Mouse (Mus musculus): ENCODE measurements around the gene Wbp2. TPM values are rescaled to one million over a fixed set of nuclear protein-coding genes. Genes with fewer than 3 reads are reported as not detected.
A peak's percentile ranks its signal among the peaks of the same experiment; 100 is the strongest.

The Wbp2 gene
- polyA plus RNA-seq, 1 experiment from 2014 or later = 90.7 TPM

DNA sequence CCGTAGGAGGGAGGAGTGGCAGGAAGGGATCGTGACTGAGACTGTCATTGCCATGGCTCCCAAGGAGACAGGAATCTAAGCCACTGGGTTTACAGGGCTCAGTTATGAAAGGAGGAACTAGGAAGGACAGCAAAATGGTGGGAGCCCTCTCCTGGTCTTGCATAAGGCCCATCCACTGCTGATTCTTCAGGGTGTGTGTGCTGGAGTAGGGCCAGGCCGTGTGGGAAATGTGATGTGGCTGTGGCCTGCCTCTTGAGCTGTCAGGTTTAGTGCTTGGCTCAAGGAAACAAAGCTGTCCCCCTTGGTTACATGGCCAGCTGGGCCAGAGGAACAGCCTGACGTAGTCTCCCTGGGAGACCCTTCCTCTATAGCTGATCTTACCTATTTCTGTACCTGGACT, 36.6 kb downstream of the Wbp2 start:
- H3K9ac ChIP-seq = no peak overlapping the region
- ATAC-seq (ENCODE audit: low FRiP score) = no peak
- H3K4me1 ChIP-seq = no peaks in the 10 kb centered on the region
- H3K27me3 ChIP-seq = no peaks in the 10 kb centered on the region
- H3K9me3 ChIP-seq (replicated peaks) = no peaks in the 10 kb centered on the region
- H3K4me2 ChIP-seq (replicated peaks) = no peak overlapping the region
- H3K36me3 ChIP-seq = peaks cover 93% of the 10 kb centered on the region
- H3K4me3 ChIP-seq = no peak overlapping the region
- H3K27ac ChIP-seq = no peak overlapping the region
- 90% methylated on average over 4 of the region's 4 CpGs for WGBS

GRCm38 (mm10) chr11:116049610-116050009, 37.2 kb downstream of the Wbp2 start:
- Histone ChIP-seq H3K4me3 (no peak overlapping the region), H3K9me3 (replicated peaks) (no peaks in the 10 kb centered on the region), H3K27me3 (no peaks in the 10 kb centered on the region), H3K4me2 (replicated peaks) (no peak overlapping the region), H3K4me1 (no peaks in the 10 kb centered on the region), H3K36me3 (peaks cover 92% of the 10 kb centered on the region), H3K27ac (no peak overlapping the region), H3K9ac (no peak overlapping the region)
- no peak for ATAC-seq (ENCODE audit: low FRiP score)
- WGBS = 87% methylated on average over 2 of the region's 2 CpGs

- no peak overlapping the region for H3K9ac ChIP-seq
- no peaks in the 10 kb centered on the region for H3K9me3 ChIP-seq (replicated peaks)
- ATAC-seq (ENCODE audit: low FRiP score) = no peak
- H3K4me3 ChIP-seq = no peak overlapping the region
- no peaks in the 10 kb centered on the region for H3K27me3 ChIP-seq
- H3K4me2 ChIP-seq (replicated peaks) = no peak overlapping the region
- peaks cover 66% of the 10 kb centered on the region for H3K36me3 ChIP-seq
- WGBS = 97% methylated on average over 6 of the region's 6 CpGs
- no peak overlapping the region for H3K27ac ChIP-seq
- H3K4me1 ChIP-seq = no peaks in the 10 kb centered on the region
Observed at GRCm38 (mm10) chr11:116045173-116045572, 41.6 kb downstream of the Wbp2 start.

GRCm38 (mm10) chr11:116043286-116043685, 43.5 kb downstream of the Wbp2 start:
- Histone ChIP-seq H3K36me3 (peaks cover 64% of the 10 kb centered on the region), H3K4me1 (no peaks in the 10 kb centered on the region), H3K9ac (no peak overlapping the region), H3K27me3 (no peaks in the 10 kb centered on the region), H3K4me3 (no peak overlapping the region), H3K27ac (no peak overlapping the region), H3K4me2 (replicated peaks) (no peak overlapping the region), H3K9me3 (replicated peaks) (no peaks in the 10 kb centered on the region)
- 88% methylated on average over 1 of the region's 1 CpGs for WGBS
- no peak for ATAC-seq (ENCODE audit: low FRiP score)

- H3K9ac ChIP-seq = no peak overlapping the region
- H3K4me2 ChIP-seq (replicated peaks) = no peak overlapping the region
- no peaks in the 10 kb centered on the region for H3K27me3 ChIP-seq
- H3K9me3 ChIP-seq (replicated peaks) = no peaks in the 10 kb centered on the region
- no peak for ATAC-seq (ENCODE audit: low FRiP score)
- H3K4me1 ChIP-seq = no peaks in the 10 kb centered on the region
- peaks cover 58% of the 10 kb centered on the region for H3K36me3 ChIP-seq
- no peak overlapping the region for H3K27ac ChIP-seq
- WGBS = 89% methylated on average over 5 of the region's 5 CpGs
- no peak overlapping the region for H3K4me3 ChIP-seq
Observed at GRCm38 (mm10) chr11:116042372-116043138, 44.2 kb downstream of the Wbp2 start.

GRCm38 (mm10) chr11:116041833-116042232, 45.0 kb downstream of the Wbp2 start:
- Histone ChIP-seq H3K36me3 (peaks cover 52% of the 10 kb centered on the region), H3K4me1 (no peaks in the 10 kb centered on the region), H3K4me2 (replicated peaks) (no peak overlapping the region), H3K27me3 (no peaks in the 10 kb centered on the region), H3K9ac (no peak overlapping the region), H3K4me3 (no peak overlapping the region), H3K9me3 (replicated peaks) (no peaks in the 10 kb centered on the region), H3K27ac (no peak overlapping the region)
- WGBS = 98% methylated on average over 2 of the region's 2 CpGs
- no peak for ATAC-seq (ENCODE audit: low FRiP score)

- no peak overlapping the region for H3K4me2 ChIP-seq (replicated peaks)
- no peaks in the 10 kb centered on the region for H3K27me3 ChIP-seq
- H3K36me3 ChIP-seq = peaks cover 46% of the 10 kb centered on the region
- H3K4me1 ChIP-seq = no peaks in the 10 kb centered on the region
- no peak overlapping the region for H3K9ac ChIP-seq
- no peaks in the 10 kb centered on the region for H3K9me3 ChIP-seq (replicated peaks)
- no peak overlapping the region for H3K4me3 ChIP-seq
- ATAC-seq (ENCODE audit: low FRiP score) = no peak
- 94% methylated on average over 6 of the region's 6 CpGs for WGBS
- H3K27ac ChIP-seq = no peak overlapping the region
Observed at GRCm38 (mm10) chr11:116040593-116040992, 46.2 kb downstream of the Wbp2 start.

- no peak for ATAC-seq (ENCODE audit: low FRiP score)
- H3K36me3 ChIP-seq = peaks cover 43% of the 10 kb centered on the region
- peaks cover 4% of the 10 kb centered on the region for H3K4me1 ChIP-seq
- H3K4me2 ChIP-seq (replicated peaks) = no peak overlapping the region
- no peak overlapping the region for H3K9ac ChIP-seq
- no peaks in the 10 kb centered on the region for H3K9me3 ChIP-seq (replicated peaks)
- no peak overlapping the region for H3K27ac ChIP-seq
- H3K4me3 ChIP-seq = no peak overlapping the region
- H3K27me3 ChIP-seq = no peaks in the 10 kb centered on the region
- WGBS = 95% methylated on average over 9 of the region's 9 CpGs
Observed at GRCm38 (mm10) chr11:116037826-116038225, 49.0 kb downstream of the Wbp2 start.

GRCm38 (mm10) chr11:116036671-116037070, 50.1 kb downstream of the Wbp2 start:
- Histone ChIP-seq H3K4me2 (replicated peaks) (no peak overlapping the region), H3K4me1 (peaks cover 12% of the 10 kb centered on the region), H3K4me3 (no peak overlapping the region), H3K27ac (no peak overlapping the region), H3K36me3 (peaks cover 36% of the 10 kb centered on the region), H3K9me3 (replicated peaks) (no peaks in the 10 kb centered on the region), H3K9ac (no peak overlapping the region), H3K27me3 (no peaks in the 10 kb centered on the region)
- no peak for ATAC-seq (ENCODE audit: low FRiP score)
- WGBS = 93% methylated on average over 3 of the region's 3 CpGs

GRCm38 (mm10) chr11:116034584-116034983, 52.2 kb downstream of the Wbp2 start:
- 96% methylated on average over 6 of the region's 6 CpGs for WGBS
- no peaks in the 10 kb centered on the region for H3K27me3 ChIP-seq
- H3K4me2 ChIP-seq (replicated peaks) = no peak overlapping the region
- H3K36me3 ChIP-seq = peaks cover 21% of the 10 kb centered on the region
- H3K4me3 ChIP-seq = no peak overlapping the region
- H3K4me1 ChIP-seq = peaks cover 22% of the 10 kb centered on the region
- H3K9me3 ChIP-seq (replicated peaks) = no peaks in the 10 kb centered on the region
- H3K27ac ChIP-seq = no peak overlapping the region
- H3K9ac ChIP-seq = no peak overlapping the region
- ATAC-seq (ENCODE audit: low FRiP score) = no peak

DNA sequence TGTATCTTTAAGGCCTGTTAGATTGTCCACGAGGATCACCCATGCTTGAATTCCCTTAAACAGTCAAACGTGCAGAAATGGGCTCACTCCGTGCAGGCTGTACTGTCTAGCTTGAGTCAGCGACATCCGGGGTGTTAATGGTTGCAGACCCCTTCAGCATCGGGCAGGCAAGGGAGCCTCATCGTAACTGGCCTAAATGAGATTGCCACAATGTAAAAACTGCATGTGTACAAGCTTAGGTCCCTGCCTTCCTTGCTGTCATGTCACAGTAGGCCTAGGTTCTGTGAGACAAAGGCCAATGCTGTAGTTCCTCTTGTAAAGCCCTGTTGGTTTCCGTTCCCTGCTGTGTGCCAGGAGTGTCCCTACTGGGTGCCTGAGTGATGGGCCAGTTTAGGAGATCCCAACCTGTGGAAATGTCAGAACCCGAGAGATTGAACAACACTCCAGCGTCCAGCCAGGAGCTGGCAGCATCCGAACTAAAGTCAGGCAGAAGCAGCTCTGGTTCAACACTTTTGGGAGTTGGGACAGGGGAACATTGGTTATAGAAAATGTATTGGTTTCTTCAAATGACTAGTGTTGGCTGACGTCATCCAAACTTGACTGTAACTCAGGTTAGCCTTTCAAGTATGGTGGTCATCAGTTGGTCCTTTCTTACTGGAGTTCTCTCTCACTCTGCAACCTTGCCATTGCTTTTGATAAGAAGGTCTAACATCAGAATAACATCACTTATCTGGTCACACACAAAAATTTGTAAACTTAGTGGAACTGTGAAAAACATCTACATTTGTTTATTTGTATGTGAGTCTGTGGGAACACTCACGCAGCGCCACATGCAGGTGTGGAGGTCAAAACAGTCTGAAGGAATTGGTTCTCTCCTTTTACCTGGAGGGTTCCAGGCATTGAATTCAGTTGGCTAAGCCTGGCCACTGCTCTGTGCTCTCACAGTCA, 55.6 kb downstream of the Wbp2 start:
- peaks cover 7% of the 10 kb centered on the region; the same call in 1 of the 2 replicates for H3K36me3 ChIP-seq
- peak overlapping the region; percentile 67 for H3K4me3 ChIP-seq
- H3K4me1 ChIP-seq = peaks cover 22% of the 10 kb centered on the region
- ATAC-seq (ENCODE audit: low FRiP score) = peak; percentile 33
- WGBS = 27% methylated on average over 14 of the region's 14 CpGs
- H3K27ac ChIP-seq = peak overlapping the region; percentile 98
- H3K27me3 ChIP-seq = no peaks in the 10 kb centered on the region
- H3K9ac ChIP-seq = peak overlapping the region; percentile 90
- no peaks in the 10 kb centered on the region for H3K9me3 ChIP-seq (replicated peaks)
- peak overlapping the region; percentile 75 for H3K4me2 ChIP-seq (replicated peaks)

- no peaks in the 10 kb centered on the region for H3K9me3 ChIP-seq (replicated peaks)
- peak within 1 kb of the TSS; percentile 75 for H3K4me2 ChIP-seq (replicated peaks)
- H3K4me1 ChIP-seq = peaks cover 22% of the 10 kb centered on the region
- WGBS = under 1% methylated on average over 54 of the region's 67 CpGs
- H3K9ac ChIP-seq = peak within 1 kb of the TSS; percentile 90
- no peaks in the 10 kb centered on the region for H3K27me3 ChIP-seq
- peak within 1 kb of the TSS; percentile 67 for H3K4me3 ChIP-seq
- ATAC-seq (ENCODE audit: low FRiP score) = peak; percentile 96
- H3K36me3 ChIP-seq = peaks cover 7% of the 10 kb centered on the region; the same call in 1 of the 2 replicates
- peak within 1 kb of the TSS; percentile 98 for H3K27ac ChIP-seq
Observed at GRCm38 (mm10) chr11:116030088-116030897, 56.5 kb downstream of the Wbp2 start, which contains the start of gene Unk. Gene Unk (plus strand): TSS chr11:116030322.
